Mouse (Mus musculus): ENCODE measurements at regions not wholly inside any gene's neighbourhood (a gene's known extent, or its start where the extent isn't known, plus 50 kb on each side); places are given as distances from the start of the nearest gene placed in this dataset.

DNA sequence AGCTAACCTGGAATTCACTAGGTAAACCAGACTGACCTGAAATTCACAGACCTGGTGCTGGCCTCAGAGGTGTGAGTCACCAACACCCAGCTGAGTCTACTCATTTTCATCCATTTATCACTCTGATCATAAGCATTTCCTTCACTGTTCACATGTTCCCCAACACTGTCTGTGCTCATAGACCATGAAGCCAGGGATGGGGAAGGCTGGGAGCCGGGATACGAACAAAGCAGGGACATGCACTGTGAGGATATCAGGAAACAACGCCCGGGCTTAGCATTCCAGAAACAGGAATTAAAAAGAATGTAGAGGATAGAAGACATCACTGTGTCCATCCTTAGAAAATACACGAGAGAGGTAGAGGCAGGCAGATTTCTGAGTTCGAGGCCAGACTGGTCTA lies 80.6 kb upstream of the Klf14 start:
- TF ChIP-seq GATA1 (IDR thresholded peaks at IDR 0.05; ENCODE audit: borderline replicate concordance, low read length) (no peak), FLI1 (IDR thresholded peaks at IDR 0.05; ENCODE audit: low read length) (no peak)
- peaks cover 15% of the 10 kb centered on the region for H3K4me1 ChIP-seq

DNA sequence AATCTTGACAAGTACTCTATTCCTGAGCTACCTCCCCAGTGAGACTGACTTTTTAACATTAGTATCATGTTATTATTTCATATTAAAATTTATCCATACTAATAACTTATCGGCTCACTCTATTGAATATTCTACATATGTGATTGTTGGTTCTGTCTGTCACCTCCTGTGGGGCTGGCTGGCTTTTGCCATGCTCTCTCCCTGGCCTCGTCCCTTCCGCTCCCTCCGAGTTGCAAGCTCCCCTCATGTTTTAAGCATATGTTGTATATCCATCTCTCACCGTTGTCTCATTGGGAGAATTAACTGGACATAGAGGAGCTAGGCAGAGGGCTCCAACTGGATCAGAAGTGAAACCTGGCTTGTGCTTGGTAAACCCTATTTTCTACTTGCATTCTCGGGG lies 81.9 kb upstream of the Klf14 start:
- Histone ChIP-seq H3K27me3 (replicated peaks) (peaks cover 33% of the 10 kb centered on the region), H3K4me3 (replicated peaks) (no peak overlapping the region), H3K36me3 (replicated peaks; ENCODE audit: low read length) (no peaks in the 10 kb centered on the region), H3K9me3 (no peaks in the 10 kb centered on the region), H3K4me1 (peaks cover 10% of the 10 kb centered on the region)
- TF ChIP-seq FLI1 (IDR thresholded peaks at IDR 0.05; ENCODE audit: low read length) (no peak), GATA1 (IDR thresholded peaks at IDR 0.05; ENCODE audit: borderline replicate concordance, low read length) (no peak)

More for the DNA sequence above, 80.6 kb upstream of the Klf14 start:
- Histone ChIP-seq H3K36me3 (replicated peaks; ENCODE audit: low read length) (no peaks in the 10 kb centered on the region), H3K4me3 (replicated peaks) (no peak overlapping the region), H3K27me3 (replicated peaks) (peaks cover 39% of the 10 kb centered on the region), H3K9me3 (no peaks in the 10 kb centered on the region)

DNA sequence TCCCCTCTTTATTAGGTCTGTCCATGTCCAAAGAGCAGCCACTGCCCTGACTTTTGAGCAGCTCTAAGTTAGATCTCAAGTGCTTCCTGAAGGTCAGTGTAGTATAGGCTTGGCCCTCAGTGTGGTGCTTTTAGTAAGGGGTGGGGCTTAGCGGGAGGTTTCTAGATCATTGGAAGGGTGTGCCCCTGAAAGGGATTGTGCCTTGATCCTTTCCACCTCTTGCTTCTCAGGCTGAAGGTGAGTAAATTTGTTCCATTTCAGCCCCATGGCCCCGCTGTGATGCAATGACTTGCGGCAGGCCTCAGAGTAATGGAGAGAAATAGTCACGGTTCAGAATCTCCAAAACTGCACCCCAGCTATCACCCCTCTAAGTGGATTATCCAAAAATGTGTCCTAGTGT lies 84.5 kb upstream of the Klf14 start:
- Histone ChIP-seq H3K27me3 (replicated peaks) (peaks cover 27% of the 10 kb centered on the region), H3K4me3 (replicated peaks) (no peak overlapping the region), H3K9me3 (no peaks in the 10 kb centered on the region), H3K4me1 (peaks cover 4% of the 10 kb centered on the region; the same call in 1 of the 2 replicates), H3K36me3 (replicated peaks; ENCODE audit: low read length) (no peaks in the 10 kb centered on the region)
- TF ChIP-seq GATA1 (IDR thresholded peaks at IDR 0.05; ENCODE audit: borderline replicate concordance, low read length) (no peak), FLI1 (IDR thresholded peaks at IDR 0.05; ENCODE audit: low read length) (no peak)

DNA sequence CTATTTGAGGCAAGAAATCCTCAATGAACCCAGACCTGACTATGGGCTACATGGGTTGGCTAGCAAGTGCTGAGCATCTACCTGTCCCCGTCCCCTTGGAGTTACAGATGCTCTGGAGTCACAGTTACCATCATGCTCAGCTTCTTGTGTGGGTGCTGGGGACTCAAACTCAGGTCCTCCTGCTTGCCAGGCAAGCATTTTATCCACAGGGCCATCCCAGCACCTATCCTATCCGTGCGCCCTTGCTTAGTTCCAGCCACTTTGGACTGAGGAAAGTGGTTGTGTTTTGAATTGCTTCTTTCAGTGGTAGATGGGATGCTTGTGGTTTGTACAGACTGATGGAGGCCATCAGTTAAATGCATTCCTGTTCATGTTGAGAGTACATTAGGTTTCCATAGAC lies 85.0 kb upstream of the Klf14 start:
- peaks cover 31% of the 10 kb centered on the region for H3K27me3 ChIP-seq (replicated peaks)
- TF ChIP-seq FLI1 (IDR thresholded peaks at IDR 0.05; ENCODE audit: low read length): no peak
- no peak for TF ChIP-seq GATA1 (IDR thresholded peaks at IDR 0.05; ENCODE audit: borderline replicate concordance, low read length)
- peaks cover 5% of the 10 kb centered on the region; the same call in 1 of the 2 replicates for H3K4me1 ChIP-seq
- H3K36me3 ChIP-seq (replicated peaks; ENCODE audit: low read length): no peaks in the 10 kb centered on the region
- no peak overlapping the region for H3K4me3 ChIP-seq (replicated peaks)
- no peaks in the 10 kb centered on the region for H3K9me3 ChIP-seq

DNA sequence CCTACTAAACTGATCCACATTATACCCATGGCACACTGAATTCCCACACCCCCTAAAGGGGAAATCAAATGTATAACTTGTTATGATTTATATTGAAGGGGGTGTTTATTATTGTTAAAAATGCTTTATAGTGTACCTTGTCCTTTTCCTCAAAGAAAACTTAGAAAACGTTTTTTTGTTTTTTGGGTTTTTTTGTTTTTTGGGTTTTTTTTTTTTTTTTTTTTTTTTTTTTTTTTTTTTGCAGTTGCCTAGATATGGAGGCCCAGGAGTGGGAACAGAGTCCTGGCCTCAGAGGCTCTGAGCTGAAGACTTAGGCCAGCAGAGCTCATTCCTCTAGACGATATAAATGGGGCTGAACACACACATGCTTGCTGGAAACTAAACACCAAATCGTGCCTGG lies 87.3 kb upstream of the Klf14 start:
- H3K4me1 ChIP-seq: peaks cover 7% of the 10 kb centered on the region; the same call in 1 of the 2 replicates
- H3K9me3 ChIP-seq: no peaks in the 10 kb centered on the region
- no peaks in the 10 kb centered on the region for H3K36me3 ChIP-seq (replicated peaks; ENCODE audit: low read length)
- H3K27me3 ChIP-seq (replicated peaks): peaks cover 40% of the 10 kb centered on the region
- H3K4me3 ChIP-seq (replicated peaks): no peak overlapping the region
- TF ChIP-seq FLI1 (IDR thresholded peaks at IDR 0.05; ENCODE audit: low read length): no peak
- no peak for TF ChIP-seq GATA1 (IDR thresholded peaks at IDR 0.05; ENCODE audit: borderline replicate concordance, low read length)

DNA sequence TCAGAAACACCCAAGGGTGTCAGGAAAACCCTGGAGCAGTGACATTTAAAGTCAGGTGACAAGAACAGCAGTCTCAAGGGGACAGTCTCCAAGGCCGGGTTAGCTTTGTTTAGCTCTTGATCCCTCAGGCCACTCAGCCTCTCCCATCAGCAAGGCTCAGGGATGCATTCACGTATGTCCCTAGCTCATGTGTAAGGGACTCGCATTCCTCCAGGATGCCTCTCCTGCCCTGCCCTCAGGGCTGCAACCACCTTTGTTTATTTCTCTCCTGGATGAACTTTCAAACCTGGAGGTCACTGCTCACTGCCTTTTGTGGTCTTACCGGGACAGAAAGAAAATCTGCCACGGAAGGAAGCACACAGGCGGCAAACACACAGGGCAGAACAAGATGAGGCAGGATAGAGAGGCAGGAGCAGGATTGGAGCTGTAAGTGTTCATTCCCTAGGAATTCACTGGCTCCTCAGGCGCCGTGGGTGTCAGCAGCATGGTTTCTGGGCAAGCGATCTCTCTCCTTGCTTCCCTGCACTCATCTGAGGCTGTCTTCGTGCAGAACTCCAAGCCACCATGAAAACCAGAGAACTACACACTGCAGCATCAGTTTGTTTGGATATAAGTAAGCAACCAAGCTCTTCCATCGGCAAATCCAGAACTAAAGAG lies 90.2 kb upstream of the Klf14 start:
- H3K27me3 ChIP-seq (replicated peaks): peaks cover 21% of the 10 kb centered on the region
- H3K9me3 ChIP-seq: no peaks in the 10 kb centered on the region
- peaks cover 3% of the 10 kb centered on the region; the same call in 1 of the 2 replicates for H3K4me1 ChIP-seq
- no peaks in the 10 kb centered on the region for H3K36me3 ChIP-seq (replicated peaks; ENCODE audit: low read length)
- H3K4me3 ChIP-seq (replicated peaks): no peak overlapping the region
- TF ChIP-seq FLI1 (IDR thresholded peaks at IDR 0.05; ENCODE audit: low read length) (no peak), GATA1 (IDR thresholded peaks at IDR 0.05; ENCODE audit: borderline replicate concordance, low read length) (no peak)

DNA sequence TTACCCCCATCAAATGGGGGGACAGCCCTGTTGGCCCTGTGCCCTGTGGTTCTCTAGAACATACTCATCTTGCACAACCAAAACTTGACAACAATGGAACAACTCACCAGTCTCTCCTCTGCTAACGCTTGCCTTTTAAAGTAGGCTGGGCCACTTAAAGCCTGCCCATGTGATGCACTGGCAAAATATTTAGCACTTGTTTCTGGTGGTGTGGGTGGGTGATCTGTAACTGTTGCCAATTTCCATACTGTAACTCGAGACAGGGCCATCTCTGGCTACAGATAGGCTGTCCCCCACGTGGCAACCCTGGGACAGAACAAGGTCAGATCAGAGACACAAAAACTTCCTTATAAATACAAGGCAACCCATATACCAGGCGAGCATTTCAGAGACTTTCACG lies 92.0 kb upstream of the Klf14 start:
- H3K4me3 ChIP-seq (replicated peaks): no peak overlapping the region

DNA sequence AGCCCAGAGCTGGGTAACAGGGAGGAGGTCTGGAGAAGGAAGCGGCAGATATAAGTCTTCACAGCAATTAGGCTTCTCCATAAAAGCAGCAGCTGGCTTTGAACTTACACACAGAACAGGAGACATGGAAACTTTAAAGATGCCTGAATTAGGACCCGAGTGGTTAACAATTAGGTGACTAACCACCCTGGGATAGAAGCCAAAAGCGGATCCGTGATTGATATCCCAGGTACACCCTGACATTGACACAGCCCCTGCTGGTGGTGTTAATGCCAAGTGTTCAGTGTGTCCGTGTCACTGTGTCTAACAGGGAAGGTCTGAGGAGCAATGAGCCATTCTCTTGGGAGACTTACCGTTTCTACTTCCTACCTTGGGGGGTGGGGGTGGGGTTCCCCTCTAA lies 92.9 kb upstream of the Klf14 start:
- H3K9me3 ChIP-seq: no peaks in the 10 kb centered on the region

More for the DNA sequence above, 92.0 kb upstream of the Klf14 start:
- peaks cover 15% of the 10 kb centered on the region for H3K36me3 ChIP-seq (replicated peaks; ENCODE audit: low read length)
- no peak for TF ChIP-seq FLI1 (IDR thresholded peaks at IDR 0.05; ENCODE audit: low read length)
- no peak for TF ChIP-seq GATA1 (IDR thresholded peaks at IDR 0.05; ENCODE audit: borderline replicate concordance, low read length)
- H3K9me3 ChIP-seq: no peaks in the 10 kb centered on the region
- H3K27me3 ChIP-seq (replicated peaks): peaks cover 19% of the 10 kb centered on the region
- peaks cover 3% of the 10 kb centered on the region; the same call in 1 of the 2 replicates for H3K4me1 ChIP-seq

DNA sequence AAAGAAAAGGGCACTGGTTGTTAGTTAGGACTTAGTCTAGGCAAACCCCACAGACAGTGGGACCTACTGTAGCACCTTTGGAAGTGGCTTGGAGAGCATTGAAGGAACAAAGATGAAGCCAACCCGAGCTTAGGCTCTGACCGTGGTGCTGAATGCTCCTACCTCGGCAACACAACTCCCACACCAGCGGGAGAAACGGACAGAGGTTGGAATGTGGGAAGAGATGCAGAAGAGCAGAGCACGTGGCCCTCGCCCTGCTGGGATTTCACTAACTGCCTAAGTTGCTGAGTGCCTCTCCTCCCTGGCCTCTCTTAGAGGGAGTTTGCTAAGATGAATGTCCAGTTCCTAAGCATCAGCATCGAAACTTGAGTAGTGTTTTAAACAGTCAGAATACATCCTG lies 94.1 kb upstream of the Klf14 start:
- Histone ChIP-seq H3K9me3 (no peaks in the 10 kb centered on the region), H3K36me3 (replicated peaks; ENCODE audit: low read length) (peaks cover 36% of the 10 kb centered on the region), H3K4me1 (peaks cover 3% of the 10 kb centered on the region; the same call in 1 of the 2 replicates), H3K27me3 (replicated peaks) (peaks cover 12% of the 10 kb centered on the region), H3K4me3 (replicated peaks) (no peak overlapping the region)
- TF ChIP-seq FLI1 (IDR thresholded peaks at IDR 0.05; ENCODE audit: low read length) (no peak), GATA1 (IDR thresholded peaks at IDR 0.05; ENCODE audit: borderline replicate concordance, low read length) (no peak)

More for the DNA sequence above, 92.9 kb upstream of the Klf14 start:
- Histone ChIP-seq H3K4me1 (peaks cover 3% of the 10 kb centered on the region; the same call in 1 of the 2 replicates), H3K36me3 (replicated peaks; ENCODE audit: low read length) (peaks cover 24% of the 10 kb centered on the region), H3K27me3 (replicated peaks) (peaks cover 19% of the 10 kb centered on the region), H3K4me3 (replicated peaks) (no peak overlapping the region)
- TF ChIP-seq GATA1 (IDR thresholded peaks at IDR 0.05; ENCODE audit: borderline replicate concordance, low read length) (no peak), FLI1 (IDR thresholded peaks at IDR 0.05; ENCODE audit: low read length) (no peak)

DNA sequence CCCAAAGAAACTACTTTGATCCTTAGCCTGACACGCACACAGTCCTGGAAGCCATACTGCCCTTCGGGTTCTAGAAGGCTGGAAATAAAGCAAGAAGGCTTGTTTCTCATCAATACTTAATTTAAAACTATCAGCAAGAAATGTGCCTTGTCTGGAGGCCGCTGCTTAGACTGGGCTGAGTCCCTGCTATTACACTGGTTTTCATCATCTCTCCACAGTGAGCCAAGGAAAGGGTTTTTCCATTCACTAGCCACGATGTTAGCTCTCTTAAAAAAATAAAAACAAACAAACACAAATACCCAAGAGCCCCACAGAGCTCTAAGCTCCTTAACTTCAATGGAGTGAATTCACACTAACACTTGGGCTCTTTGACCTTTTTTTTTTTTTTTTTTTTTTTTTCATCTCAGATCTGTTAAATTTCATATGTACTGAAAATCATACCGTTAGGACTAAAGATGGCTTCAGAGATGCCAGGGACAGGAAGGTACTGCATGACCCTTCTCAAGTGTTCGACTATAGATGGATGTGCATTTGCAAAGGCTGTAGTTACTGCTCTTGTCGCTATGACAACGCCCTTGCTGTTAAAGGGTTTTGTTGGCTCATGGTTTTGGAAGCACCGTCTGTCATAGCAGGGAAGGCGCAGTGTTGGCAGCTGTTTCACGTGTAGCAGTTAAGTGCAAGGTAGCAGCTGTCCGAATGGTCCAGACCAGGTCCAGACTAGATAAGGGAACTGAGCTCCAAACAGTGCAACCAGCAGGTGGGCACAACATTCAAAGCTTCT lies 98.1 kb upstream of the Klf14 start:
- TF ChIP-seq GATA1 (IDR thresholded peaks at IDR 0.05; ENCODE audit: borderline replicate concordance, low read length) (no peak), FLI1 (IDR thresholded peaks at IDR 0.05; ENCODE audit: low read length) (no peak)
- no peaks in the 10 kb centered on the region for H3K9me3 ChIP-seq
- H3K27me3 ChIP-seq (replicated peaks): no peaks in the 10 kb centered on the region
- H3K4me1 ChIP-seq: no peaks in the 10 kb centered on the region
- no peak overlapping the region for H3K4me3 ChIP-seq (replicated peaks)
- H3K36me3 ChIP-seq (replicated peaks; ENCODE audit: low read length): peaks cover 76% of the 10 kb centered on the region

All from megakaryocyte, embryonic 14.5 days (primary cell).